19 mouse cellular contexts compared by ENCODE assay signal in genomic region chr19:10046983-10047382, GRCm38 (mm10). TPM values are rescaled to one million over a fixed set of nuclear protein-coding genes. Genes with fewer than 3 reads are reported as not detected.
DNase-seq lines count a peak whose midpoint lies in the region; ATAC-seq and TF ChIP-seq lines count a peak whose summit lies in the region.
"Had no signal": no experiment of that assay in that cellular context is flagged by ENCODE, and none has a peak within 500 bp of the region (broad histone marks: within the 10 kb centered on the region; RNA-seq: fewer than 3 reads in every experiment).

No protein-coding gene starts in this region.

- H3K9ac ChIP-seq in kidney, embryonic 16.5 days (replicated peaks; ENCODE audit: low read length), result no peak overlapping the region
- H3K9ac ChIP-seq: embryonic facial prominence, embryonic 12.5 days; limb, embryonic 12.5 days; liver, embryonic 14.5 days; midbrain, embryonic 15.5 days had no signal

- intact Hi-C loops in heart, postnatal 14 days (cut with DNase I), result no loop called here

- H3K4me1 ChIP-seq in kidney, adult 2 months (ENCODE audit: control insufficient read depth, insufficient read depth, low read length), result peaks cover 39% of the 10 kb centered on the region
- peaks cover 27% of the 10 kb centered on the region for H3K4me1 ChIP-seq in kidney, embryonic 16.5 days (ENCODE audit: insufficient read depth, low read length)

- no peaks in the 10 kb centered on the region for H3K9me3 ChIP-seq in kidney, embryonic 16.5 days (ENCODE audit: low read length)
- H3K9me3 ChIP-seq: embryonic facial prominence, embryonic 12.5 days; limb, embryonic 12.5 days; midbrain, embryonic 15.5 days had no signal

- H3K4me2 ChIP-seq in kidney, embryonic 16.5 days (replicated peaks; ENCODE audit: low read depth, low read length), result no peak overlapping the region
- H3K4me2 ChIP-seq: embryonic facial prominence, embryonic 12.5 days; limb, embryonic 12.5 days; midbrain, embryonic 15.5 days had no signal

- H3K27me3 ChIP-seq in kidney, adult 2 months (replicated peaks; ENCODE audit: control insufficient read depth, insufficient read depth, low read length), result no peaks in the 10 kb centered on the region
- H3K27me3 ChIP-seq in kidney, embryonic 16.5 days (ENCODE audit: insufficient read depth, low read length), result no peaks in the 10 kb centered on the region
- H3K27me3 ChIP-seq: embryonic facial prominence, embryonic 12.5 days; midbrain, embryonic 15.5 days had no signal

- no peak for ATAC-seq in kidney, embryonic 16.5 days (ENCODE audit: low FRiP score, low TSS enrichment)
- peak; percentile 57 to 58 for ATAC-seq in hematopoietic stem cell, adult 5-6 weeks (replicated peaks in 1 of 2; ENCODE audit: insufficient read depth in 1 of 2, low FRiP score in 2 of 2, low TSS enrichment in 1 of 2, low read depth in 1 of 2, poor library complexity in 2 of 2, severe bottlenecking in 2 of 2)
- ATAC-seq: hindbrain, postnatal 0 days; midbrain, embryonic 15.5 days had no signal

- H3K27ac ChIP-seq in kidney, adult 2 months (ENCODE audit: insufficient read depth, low read depth, low read length), result 0 out of 2 replicates have a peak overlapping the region, but pooled peaks have one; percentile 1
- no peak overlapping the region for H3K27ac ChIP-seq in kidney, embryonic 16.5 days (ENCODE audit: low read length)
- H3K27ac ChIP-seq: embryonic facial prominence, embryonic 12.5 days; hindbrain, postnatal 0 days; left cerebral cortex, adult 2 months; limb, embryonic 12.5 days; liver, embryonic 14.5 days; macrophage; midbrain, embryonic 15.5 days had no signal

- peak; percentile 51 to 65 for DNase-seq in heart, adult 18-20 months
- DNase-seq in heart, postnatal 14 days, result no peak
- peak; percentile 42 for DNase-seq in kidney, adult 2 months
- DNase-seq in 416B (ENCODE audit: low read depth), result peak; percentile 56
- no peak for DNase-seq in frontal cortex, postnatal 10 days (ENCODE audit: low spot score in 2 of 2)
- no peak for DNase-seq in adrenal gland, postnatal 25 days
- DNase-seq: cerebellum, adult 11 months; cerebellum, postnatal 36 days; right cerebral cortex, postnatal 14 days; thymus, postnatal 36 days had no signal

- TF ChIP-seq CTCF in kidney, adult 2 months (conservative IDR thresholded peaks at IDR 0.05; ENCODE audit: insufficient read depth, insufficient read length, low read depth, low read length), result no peak

- TF ChIP-seq POLR2A in kidney, adult 2 months (IDR thresholded peaks at IDR 0.05; ENCODE audit: low read depth, low read length), result no peak

- no peak overlapping the region for H3K4me3 ChIP-seq in kidney, adult 2 months (ENCODE audit: insufficient read depth, low read depth, low read length)
- no peak overlapping the region for H3K4me3 ChIP-seq in kidney, embryonic 16.5 days (ENCODE audit: low read length)
- H3K4me3 ChIP-seq: embryonic facial prominence, embryonic 12.5 days; left cerebral cortex, adult 2 months; limb, embryonic 12.5 days; midbrain, embryonic 15.5 days had no signal

- WGBS in kidney, adult 2 months, result 8% methylated on average over 3 of the region's 3 CpGs
- 48% methylated on average over 3 of the region's 3 CpGs for WGBS in kidney, embryonic 16.5 days

- H3K36me3 ChIP-seq in kidney, adult 2 months (ENCODE audit: control insufficient read depth, insufficient read depth, low read length), result no peaks in the 10 kb centered on the region
- no peaks in the 10 kb centered on the region for H3K36me3 ChIP-seq in kidney, embryonic 16.5 days (ENCODE audit: insufficient read depth, low read length)
- H3K36me3 ChIP-seq: embryonic facial prominence, embryonic 12.5 days; limb, embryonic 12.5 days; midbrain, embryonic 15.5 days had no signal

RNA-seq across cellular contexts. Expression of gene Fads3, which starts 5.6 kb away (rescaled TPM):
- total RNA-seq in heart, adult 18-20 months (2021), result 10 to 100 TPM; 31.8 to 34.9 TPM
- 10 to 100 TPM; 33.0 to 36.3 TPM for total RNA-seq in heart, postnatal 14 days (2021)
- 382 and 459 TPM in 2 replicates for polyA plus RNA-seq in kidney, adult 2 months (2012; rRNA removed)
- polyA plus RNA-seq in kidney, embryonic 16.5 days (2015; fragmentation: Nextera tagmentation; extraction: Ambion mirVana), result 30.1 and 36.5 TPM in 2 replicates
- 3.4 and 6.3 TPM in 2 replicates for total RNA-seq in hematopoietic stem cell, adult 5-6 weeks (2017)
- 9.5 and 15.1 TPM in 2 replicates for total RNA-seq in adrenal gland, postnatal 25 days (2021)

RNA-seq across cellular contexts. Expression of gene Rab3il1, which starts 45.5 kb away (rescaled TPM):
- total RNA-seq in heart, adult 18-20 months (2021), result 1 to 10 TPM; 6.6 to 6.8 TPM
- total RNA-seq in heart, postnatal 14 days (2021), result 1 to 10 TPM; 9.7 to 9.9 TPM
- 66.0 and 90.9 TPM in 2 replicates for polyA plus RNA-seq in kidney, adult 2 months (2012; rRNA removed)
- polyA plus RNA-seq in kidney, embryonic 16.5 days (2015; fragmentation: Nextera tagmentation; extraction: Ambion mirVana), result 32.0 and 34.6 TPM in 2 replicates
- 11.2 and 13.1 TPM in 2 replicates for total RNA-seq in hematopoietic stem cell, adult 5-6 weeks (2017)
- total RNA-seq in adrenal gland, postnatal 25 days (2021), result 3.5 and 5.8 TPM in 2 replicates

RNA-seq across cellular contexts. Expression of gene Best1, which starts 45.5 kb away (rescaled TPM):
- under 1 TPM; 0.12 to 0.13 TPM for total RNA-seq in heart, adult 18-20 months (2021)
- total RNA-seq in heart, postnatal 14 days (2021), result under 1 TPM; 0.17 to 0.29 TPM
- polyA plus RNA-seq in kidney, adult 2 months (2012; rRNA removed), result 0.33 and 0.38 TPM in 2 replicates
- 1.4 and 1.9 TPM in 2 replicates for polyA plus RNA-seq in kidney, embryonic 16.5 days (2015; fragmentation: Nextera tagmentation; extraction: Ambion mirVana)
- total RNA-seq in hematopoietic stem cell, adult 5-6 weeks (2017), result 2.5 TPM in 1 of 2 replicates, not detected in the other
- total RNA-seq in adrenal gland, postnatal 25 days (2021), result 0.97 TPM in 1 of 2 replicates, not detected in the other

RNA-seq across cellular contexts. Expression of gene Fads2, which starts 54.6 kb away (rescaled TPM):
- 1 to 10 TPM; 5.2 to 5.5 TPM for total RNA-seq in heart, adult 18-20 months (2021)
- 1 to 10 TPM; 7.8 to 9.8 TPM for total RNA-seq in heart, postnatal 14 days (2021)
- 240 and 258 TPM in 2 replicates for polyA plus RNA-seq in kidney, adult 2 months (2012; rRNA removed)
- 76.1 and 85.9 TPM in 2 replicates for polyA plus RNA-seq in kidney, embryonic 16.5 days (2015; fragmentation: Nextera tagmentation; extraction: Ambion mirVana)
- 30.7 and 36.4 TPM in 2 replicates for total RNA-seq in hematopoietic stem cell, adult 5-6 weeks (2017)
- 1,800 and 1,888 TPM in 2 replicates for total RNA-seq in adrenal gland, postnatal 25 days (2021)

Comparison
In these comparisons a context has a peak if more than half of its experiments do, and no peak if none do; other contexts are left out.
1. DNase-seq: peak in heart, adult 18-20 months (2 of 2), kidney, adult 2 months (single experiment) and 416B (single experiment); none in heart, postnatal 14 days (0 of 2), frontal cortex, postnatal 10 days (0 of 2) and adrenal gland, postnatal 25 days (single experiment).